Mouse (Mus musculus) ES-CJ7 (cell line): ENCODE measurements around the gene Hus1.

Source experiments
- DNase-seq: peaks from one replicate; pipeline ENCODE4 v3.0.0; 2011; ENCODE audit warnings: low read depth, low spot score

The Hus1 gene

GRCm38 (mm10) chr11:8978154-8978553 lies 32.8 kb downstream of the Hus1 start:
- no peak for DNase-seq

- DNase-seq, result no peak
Observed at GRCm38 (mm10) chr11:8973166-8973565, 37.8 kb downstream of the Hus1 start, which contains the start of gene Pkd1l1. Pkd1l1 (minus strand) TSS chr11:8973266.

- DNase-seq, result no peak
Observed at GRCm38 (mm10) chr11:8972093-8972492, 38.9 kb downstream of the Hus1 start.

- DNase-seq, result no peak
Observed at GRCm38 (mm10) chr11:8970509-8970908, 40.5 kb downstream of the Hus1 start.

GRCm38 (mm10) chr11:8968094-8968493 lies 42.9 kb downstream of the Hus1 start:
- DNase-seq, result no peak

GRCm38 (mm10) chr11:8958572-8958971 lies 52.4 kb downstream of the Hus1 start:
- DNase-seq, result no peak

- DNase-seq, result no peak
Observed at GRCm38 (mm10) chr11:8958108-8958507, 52.9 kb downstream of the Hus1 start.

- peak; percentile 65 for DNase-seq
Observed at GRCm38 (mm10) chr11:8957023-8957422, 54.0 kb downstream of the Hus1 start.

GRCm38 (mm10) chr11:8955678-8956077 lies 55.3 kb downstream of the Hus1 start:
- peak; percentile 48 for DNase-seq

GRCm38 (mm10) chr11:8949765-8950430 lies 61.1 kb downstream of the Hus1 start:
- no peak for DNase-seq

- DNase-seq, result no peak
Observed at GRCm38 (mm10) chr11:8948871-8949270, 62.1 kb downstream of the Hus1 start.

- no peak for DNase-seq
Observed at GRCm38 (mm10) chr11:8944114-8944513, 66.9 kb downstream of the Hus1 start.
